Mouse (Mus musculus): ENCODE results near the gene Cacna2d4. TPM values are rescaled to one million over a fixed set of nuclear protein-coding genes. Genes with fewer than 3 reads are reported as not detected.
A peak's percentile ranks its signal among the peaks of the same experiment; 100 is the strongest.

Gene Cacna2d4
- polyA plus RNA-seq, 1 experiment from 2014 or later = 0.15 TPM

DNA sequence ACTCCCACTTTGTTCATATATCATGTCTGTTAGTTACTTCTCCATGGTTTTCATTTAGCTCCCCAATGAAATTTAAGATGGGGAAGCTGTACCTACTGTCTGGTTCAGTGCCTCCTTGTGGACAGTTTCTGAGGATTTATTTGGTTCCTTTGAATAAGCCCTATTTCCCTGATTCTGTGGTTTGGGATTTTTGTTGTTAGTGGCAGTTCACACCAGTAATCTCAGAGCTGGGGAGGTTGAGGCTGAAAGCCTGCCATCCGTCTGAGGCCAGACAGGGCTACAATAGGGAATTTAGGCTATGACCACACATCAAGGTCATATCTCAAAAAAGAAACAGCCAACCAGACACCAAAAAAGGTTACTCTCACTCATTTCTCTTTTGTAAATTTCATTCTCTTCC is 142.3 kb downstream of the Cacna2d4 start:
- 73% methylated on average over 1 of the region's 1 CpGs for WGBS
- H3K4me1 ChIP-seq = no peaks in the 10 kb centered on the region
- ATAC-seq (ENCODE audit: low FRiP score, low read depth) = no peak
- no peak overlapping the region for H3K9ac ChIP-seq (replicated peaks)
- H3K36me3 ChIP-seq = no peaks in the 10 kb centered on the region
- H3K27me3 ChIP-seq = no peaks in the 10 kb centered on the region
- H3K27ac ChIP-seq (replicated peaks) = no peak overlapping the region
- H3K9me3 ChIP-seq = no peaks in the 10 kb centered on the region
- no peak overlapping the region for H3K4me2 ChIP-seq (replicated peaks)
- no peak overlapping the region for H3K4me3 ChIP-seq

DNA sequence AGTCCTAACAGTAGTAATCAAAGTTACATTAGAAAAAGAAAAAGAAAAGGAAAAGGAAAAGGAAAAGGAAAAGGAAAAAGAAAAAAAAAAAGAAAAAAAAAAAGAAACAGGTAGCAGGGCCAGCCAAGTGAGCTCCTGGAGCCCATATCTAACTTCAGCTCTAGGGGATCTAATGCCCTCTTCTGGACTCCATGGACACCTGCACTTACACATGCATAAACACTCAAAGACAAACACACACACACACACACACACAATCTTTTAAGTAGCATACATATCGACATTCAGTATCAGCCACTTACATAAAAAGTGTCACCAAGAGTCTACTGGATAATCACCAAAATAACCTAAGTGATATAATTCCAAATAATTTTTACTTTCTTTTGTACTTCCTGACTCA is 149.3 kb downstream of the Cacna2d4 start:
- Histone ChIP-seq H3K4me2 (replicated peaks) (no peak overlapping the region), H3K4me3 (no peak overlapping the region), H3K4me1 (peaks cover 14% of the 10 kb centered on the region), H3K9me3 (no peaks in the 10 kb centered on the region), H3K36me3 (0 out of 2 replicates have a peak, but pooled peaks cover 5% of the 10 kb centered on the region), H3K27me3 (no peaks in the 10 kb centered on the region), H3K27ac (replicated peaks) (no peak overlapping the region), H3K9ac (replicated peaks) (no peak overlapping the region)
- ATAC-seq (ENCODE audit: low FRiP score, low read depth) = no peak
- WGBS = 100% methylated on average over 1 of the region's 1 CpGs

DNA sequence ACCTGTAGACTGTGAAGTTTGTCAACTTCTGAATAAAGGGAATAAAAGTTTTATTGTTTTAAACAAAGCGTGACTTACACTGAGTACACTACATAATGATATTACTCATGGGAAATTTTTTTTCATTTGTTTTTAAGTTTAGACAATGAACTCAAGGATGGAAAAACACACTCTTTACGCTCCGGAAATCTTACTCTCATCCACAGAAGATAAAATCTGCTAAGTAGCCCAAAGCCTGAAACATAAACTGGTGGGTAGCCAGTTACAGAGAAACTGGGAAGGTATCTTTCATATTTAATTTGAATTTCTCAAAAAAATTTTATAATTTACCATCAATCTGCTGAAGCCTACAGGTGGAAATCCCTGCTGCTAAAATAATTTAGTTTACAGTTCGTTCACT is 150.1 kb downstream of the Cacna2d4 start:
- Histone ChIP-seq H3K4me3 (no peak overlapping the region), H3K4me1 (peaks cover 14% of the 10 kb centered on the region), H3K4me2 (replicated peaks) (no peak overlapping the region), H3K27ac (replicated peaks) (no peak overlapping the region), H3K36me3 (0 out of 2 replicates have a peak, but pooled peaks cover 5% of the 10 kb centered on the region), H3K27me3 (no peaks in the 10 kb centered on the region), H3K9me3 (no peaks in the 10 kb centered on the region), H3K9ac (replicated peaks) (no peak overlapping the region)
- ATAC-seq (ENCODE audit: low FRiP score, low read depth) = no peak
- WGBS = 95% methylated on average over 4 of the region's 4 CpGs

DNA sequence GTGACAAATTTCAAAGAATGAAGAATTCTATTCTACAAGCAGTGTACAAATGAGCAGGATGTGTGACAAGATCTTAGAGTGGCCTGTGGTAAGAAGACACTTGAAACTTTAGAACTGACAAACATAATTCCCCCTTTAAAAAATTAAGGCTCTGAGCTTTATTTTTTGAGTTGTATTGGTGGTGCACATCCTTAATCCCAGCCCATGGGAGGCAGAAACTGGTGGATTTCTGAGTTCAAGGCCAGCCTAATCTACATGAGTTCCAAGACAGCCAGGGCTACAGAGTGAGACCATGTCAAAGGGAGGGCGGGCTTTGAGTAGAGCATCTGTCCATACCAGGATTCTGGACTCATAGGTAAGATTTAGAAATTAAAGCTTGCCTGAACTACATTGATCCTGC is 150.5 kb downstream of the Cacna2d4 start:
- Histone ChIP-seq H3K4me2 (replicated peaks) (peak overlapping the region; percentile 86), H3K4me1 (peaks cover 14% of the 10 kb centered on the region), H3K4me3 (peak overlapping the region; percentile 87; the same call in 1 of the 2 replicates), H3K36me3 (0 out of 2 replicates have a peak, but pooled peaks cover 5% of the 10 kb centered on the region), H3K27ac (replicated peaks) (no peak overlapping the region), H3K27me3 (no peaks in the 10 kb centered on the region), H3K9ac (replicated peaks) (0 out of 2 replicates have a peak overlapping the region, but pooled peaks have one; percentile 11), H3K9me3 (no peaks in the 10 kb centered on the region)
- WGBS = 88% methylated on average over 1 of the region's 1 CpGs
- ATAC-seq (ENCODE audit: low FRiP score, low read depth) = no peak

DNA sequence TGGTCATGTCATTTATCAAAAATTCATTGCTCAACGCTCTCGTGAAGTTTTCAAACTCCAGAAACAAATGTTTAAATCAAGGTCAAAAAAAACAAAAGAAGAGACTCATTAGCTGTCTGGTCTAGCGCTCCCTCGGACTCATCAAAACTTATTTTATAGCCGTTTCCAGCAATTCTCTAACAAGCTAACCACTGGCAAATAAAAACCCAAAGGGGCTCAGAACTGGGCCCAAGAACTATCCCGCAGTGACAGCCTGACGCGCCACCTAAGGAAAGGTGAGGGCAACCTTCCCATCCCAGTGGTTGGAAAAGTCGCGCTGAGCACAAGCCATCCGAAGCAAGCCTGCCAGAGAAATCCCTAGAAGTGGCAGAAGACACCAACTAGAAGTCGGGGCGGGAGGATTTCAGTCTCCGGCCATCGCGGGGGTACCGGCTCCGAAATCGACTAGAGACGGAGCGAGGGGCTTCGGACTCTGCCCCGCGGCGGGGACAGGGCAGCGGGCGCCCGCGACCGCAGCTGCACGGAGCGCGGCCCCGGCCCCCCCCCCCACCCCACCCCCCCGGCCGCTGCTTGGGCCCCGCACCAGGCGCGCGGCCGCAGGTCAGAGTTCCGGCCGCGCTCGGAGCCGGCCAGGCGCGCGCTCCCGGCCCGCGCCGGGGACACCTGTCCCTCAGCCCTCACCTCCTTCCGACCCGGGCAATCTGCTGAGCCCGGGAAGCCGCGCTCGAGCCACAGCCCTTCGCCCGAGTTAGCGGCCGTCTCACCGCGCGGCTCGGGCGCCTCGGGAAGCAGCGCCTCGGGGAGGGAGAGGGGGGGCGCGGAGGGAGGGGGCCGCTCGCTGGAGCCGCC is 151.7 kb downstream of the Cacna2d4 start:
- Histone ChIP-seq H3K4me3 (peak overlapping the region; percentile 87), H3K9me3 (no peaks in the 10 kb centered on the region), H3K27ac (replicated peaks) (peak overlapping the region; percentile 93), H3K4me1 (peaks cover 14% of the 10 kb centered on the region), H3K36me3 (0 out of 2 replicates have a peak, but pooled peaks cover 5% of the 10 kb centered on the region), H3K27me3 (no peaks in the 10 kb centered on the region), H3K4me2 (replicated peaks) (peak overlapping the region; percentile 86), H3K9ac (replicated peaks) (peak overlapping the region; percentile 87)
- peak; percentile 87 for ATAC-seq (ENCODE audit: low FRiP score, low read depth)
- 2% methylated on average over 23 of the region's 76 CpGs for WGBS

DNA sequence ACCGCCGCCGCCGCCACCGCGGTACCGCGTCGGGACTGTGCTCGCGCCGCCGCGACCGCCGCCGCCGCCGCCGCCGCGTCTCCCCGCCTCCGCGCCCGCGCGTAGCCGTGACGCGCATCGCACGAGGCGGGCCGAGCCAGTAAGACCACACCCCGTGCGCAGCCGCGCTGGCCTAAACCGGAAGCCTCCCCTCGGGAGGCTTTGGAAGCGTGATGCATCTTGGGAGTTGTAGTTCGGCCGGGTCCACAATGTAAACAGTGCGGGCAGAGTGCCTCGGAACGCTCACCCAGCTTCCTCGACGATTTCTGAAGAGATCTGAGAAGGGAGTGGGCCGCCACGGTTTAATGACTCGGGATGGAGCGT is 152.3 kb downstream of the Cacna2d4 start:
- peak overlapping the region; percentile 87 for H3K9ac ChIP-seq (replicated peaks)
- H3K4me1 ChIP-seq = peaks cover 14% of the 10 kb centered on the region
- no peaks in the 10 kb centered on the region for H3K27me3 ChIP-seq
- no peaks in the 10 kb centered on the region for H3K9me3 ChIP-seq
- 2% methylated on average over 27 of the region's 53 CpGs for WGBS
- peak overlapping the region; percentile 93 for H3K27ac ChIP-seq (replicated peaks)
- peak overlapping the region; percentile 86 for H3K4me2 ChIP-seq (replicated peaks)
- H3K4me3 ChIP-seq = peak overlapping the region; percentile 87
- H3K36me3 ChIP-seq = 0 out of 2 replicates have a peak, but pooled peaks cover 5% of the 10 kb centered on the region
- ATAC-seq (ENCODE audit: low FRiP score, low read depth) = peak; percentile 99

DNA sequence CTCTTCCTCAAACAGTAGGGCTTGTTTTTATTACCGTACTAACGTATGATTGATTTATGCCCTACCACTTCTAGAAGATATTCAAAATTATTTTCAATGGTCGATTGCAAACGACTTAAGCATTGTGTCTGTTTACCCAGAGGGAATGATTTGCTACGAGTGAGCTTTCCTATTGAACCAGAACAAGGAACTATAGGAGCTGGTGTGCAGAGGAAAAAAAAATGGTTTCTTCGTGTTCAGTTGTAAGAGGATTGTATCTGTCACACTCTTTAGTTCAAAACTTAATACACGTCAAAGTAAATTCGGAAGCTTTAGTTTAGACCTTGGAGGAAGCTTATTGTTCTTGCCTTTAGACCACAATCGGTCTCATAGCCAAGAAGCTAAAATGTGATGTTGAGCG is 152.8 kb downstream of the Cacna2d4 start:
- Histone ChIP-seq H3K4me3 (peak overlapping the region; percentile 87), H3K27ac (replicated peaks) (peak overlapping the region; percentile 78), H3K9me3 (no peaks in the 10 kb centered on the region), H3K9ac (replicated peaks) (peak overlapping the region; percentile 87), H3K4me1 (peaks cover 14% of the 10 kb centered on the region), H3K36me3 (0 out of 2 replicates have a peak, but pooled peaks cover 5% of the 10 kb centered on the region), H3K27me3 (no peaks in the 10 kb centered on the region), H3K4me2 (replicated peaks) (peak overlapping the region; percentile 86)
- no peak; the same call in 1 of the 2 replicates for ATAC-seq (ENCODE audit: low FRiP score, low read depth)
- 24% methylated on average over 10 of the region's 10 CpGs for WGBS

DNA sequence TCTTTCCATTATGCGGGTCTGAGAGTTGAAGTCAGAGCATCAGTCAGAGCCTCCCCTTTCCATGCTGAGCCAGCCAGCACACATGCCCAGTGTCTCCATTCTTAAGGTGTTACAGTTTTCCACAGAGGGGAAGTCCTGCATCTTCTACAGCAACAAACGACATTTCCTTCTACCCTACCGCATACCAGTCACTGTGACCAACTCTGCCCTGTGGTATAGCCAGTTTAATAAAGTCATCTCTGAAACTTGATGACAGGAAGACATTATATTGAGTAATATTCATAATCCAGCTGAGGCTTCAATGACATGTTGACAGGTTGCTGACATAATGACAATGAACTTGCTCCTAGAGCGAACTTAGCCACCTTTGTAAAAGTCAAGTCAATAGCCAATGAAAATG is 154.4 kb downstream of the Cacna2d4 start:
- no peak overlapping the region for H3K9ac ChIP-seq (replicated peaks)
- H3K36me3 ChIP-seq = no peaks in the 10 kb centered on the region
- no peak overlapping the region for H3K4me2 ChIP-seq (replicated peaks)
- H3K27ac ChIP-seq (replicated peaks) = no peak overlapping the region
- no peaks in the 10 kb centered on the region for H3K9me3 ChIP-seq
- peaks cover 14% of the 10 kb centered on the region for H3K4me1 ChIP-seq
- H3K4me3 ChIP-seq = no peak overlapping the region
- no peak for ATAC-seq (ENCODE audit: low FRiP score, low read depth)
- 93% methylated on average over 4 of the region's 4 CpGs for WGBS
- H3K27me3 ChIP-seq = no peaks in the 10 kb centered on the region

DNA sequence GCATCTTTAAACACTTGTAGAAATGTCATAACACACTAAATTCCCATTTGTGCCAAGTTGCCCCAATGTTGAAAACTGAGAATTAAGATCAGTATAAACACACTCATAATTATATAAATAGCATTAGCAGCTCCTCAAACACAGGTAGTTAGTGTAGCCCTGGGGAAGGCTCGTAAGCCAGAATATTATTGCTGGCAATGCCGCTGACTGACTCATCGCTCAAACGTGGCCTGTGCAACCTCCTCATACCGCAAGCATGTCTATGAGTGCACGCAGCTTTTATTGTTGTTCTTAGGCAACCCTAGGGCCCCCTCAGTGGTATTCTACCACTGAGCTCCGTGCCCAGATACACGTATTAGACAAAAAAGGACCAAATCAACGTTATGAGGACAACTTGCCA is 156.5 kb downstream of the Cacna2d4 start:
- no peak overlapping the region for H3K27ac ChIP-seq (replicated peaks)
- no peak for ATAC-seq (ENCODE audit: low FRiP score, low read depth)
- 89% methylated on average over 9 of the region's 9 CpGs for WGBS
- no peaks in the 10 kb centered on the region for H3K9me3 ChIP-seq
- no peak overlapping the region for H3K4me2 ChIP-seq (replicated peaks)
- H3K4me3 ChIP-seq = no peak overlapping the region
- H3K27me3 ChIP-seq = no peaks in the 10 kb centered on the region
- peaks cover 5% of the 10 kb centered on the region; the same call in 1 of the 2 replicates for H3K4me1 ChIP-seq
- H3K9ac ChIP-seq (replicated peaks) = no peak overlapping the region
- no peaks in the 10 kb centered on the region for H3K36me3 ChIP-seq

DNA sequence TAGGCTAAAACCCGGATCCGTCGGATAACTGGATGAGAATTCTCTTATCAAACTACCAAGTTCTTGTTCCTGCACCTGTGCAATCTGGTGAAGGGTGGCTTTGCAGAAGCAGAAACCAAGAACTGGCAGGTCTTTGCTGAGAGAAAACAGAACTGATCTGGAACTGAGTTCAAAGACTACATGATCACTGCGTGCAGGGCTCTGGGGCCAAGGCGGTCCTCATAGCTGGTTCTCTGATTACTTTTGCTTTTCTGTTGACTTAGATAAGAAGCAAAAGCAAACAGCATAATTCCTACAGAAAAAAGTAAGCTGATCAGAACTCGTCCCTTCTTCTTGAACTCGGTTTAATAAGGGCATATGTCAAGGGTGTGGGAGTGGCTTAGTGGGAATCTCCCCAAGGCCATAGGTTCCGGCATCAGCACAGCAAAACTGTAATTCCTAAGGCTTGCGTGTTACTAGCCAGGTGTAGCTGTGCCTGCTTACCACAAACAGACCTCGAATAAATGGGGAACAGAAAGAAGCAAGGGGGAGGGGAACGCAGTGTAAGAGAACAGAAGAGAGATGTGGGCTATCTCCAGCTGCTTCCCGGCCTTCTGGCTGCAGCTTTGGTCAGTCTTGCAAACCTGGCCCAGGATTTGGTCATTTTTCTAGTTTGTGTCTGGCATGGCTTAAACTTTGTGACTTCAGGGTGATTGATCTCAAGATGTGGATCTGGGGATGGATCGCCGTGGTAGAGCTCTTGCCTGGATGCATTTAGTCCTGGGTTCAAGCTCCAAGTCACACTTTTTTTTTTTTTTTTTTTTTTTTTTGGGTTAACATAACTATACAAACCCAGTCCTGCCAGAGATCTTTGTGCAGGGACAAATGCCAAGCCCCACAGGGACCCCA is 159.3 kb downstream of the Cacna2d4 start:
- Histone ChIP-seq H3K9me3 (no peaks in the 10 kb centered on the region), H3K4me3 (no peak overlapping the region), H3K27ac (replicated peaks) (no peak overlapping the region), H3K27me3 (no peaks in the 10 kb centered on the region), H3K4me1 (no peaks in the 10 kb centered on the region), H3K9ac (replicated peaks) (no peak overlapping the region), H3K36me3 (no peaks in the 10 kb centered on the region), H3K4me2 (replicated peaks) (no peak overlapping the region)
- ATAC-seq (ENCODE audit: low FRiP score, low read depth) = no peak
- 87% methylated on average over 14 of the region's 14 CpGs for WGBS

DNA sequence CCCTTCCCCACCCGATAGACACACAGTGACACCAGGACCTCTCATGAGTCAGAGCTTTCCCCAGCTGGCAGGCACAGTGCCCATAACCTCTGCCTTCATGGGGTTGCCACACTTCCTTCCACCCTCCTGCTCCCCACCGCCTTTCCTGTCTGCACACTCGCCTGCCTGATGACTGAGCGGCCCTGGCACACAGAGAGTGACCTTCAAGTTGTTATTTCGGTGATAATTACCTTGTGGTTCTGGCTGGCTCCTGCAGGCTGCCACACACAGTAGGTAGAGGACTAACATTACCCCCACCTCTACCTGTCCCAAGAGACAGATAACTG is 159.9 kb downstream of the Cacna2d4 start:
- no peak overlapping the region for H3K4me2 ChIP-seq (replicated peaks)
- H3K27me3 ChIP-seq = no peaks in the 10 kb centered on the region
- no peaks in the 10 kb centered on the region for H3K9me3 ChIP-seq
- H3K9ac ChIP-seq (replicated peaks) = no peak overlapping the region
- H3K27ac ChIP-seq (replicated peaks) = no peak overlapping the region
- 75% methylated on average over 5 of the region's 5 CpGs for WGBS
- no peak for ATAC-seq (ENCODE audit: low FRiP score, low read depth)
- H3K4me3 ChIP-seq = no peak overlapping the region
- no peaks in the 10 kb centered on the region for H3K4me1 ChIP-seq
- no peaks in the 10 kb centered on the region for H3K36me3 ChIP-seq

DNA sequence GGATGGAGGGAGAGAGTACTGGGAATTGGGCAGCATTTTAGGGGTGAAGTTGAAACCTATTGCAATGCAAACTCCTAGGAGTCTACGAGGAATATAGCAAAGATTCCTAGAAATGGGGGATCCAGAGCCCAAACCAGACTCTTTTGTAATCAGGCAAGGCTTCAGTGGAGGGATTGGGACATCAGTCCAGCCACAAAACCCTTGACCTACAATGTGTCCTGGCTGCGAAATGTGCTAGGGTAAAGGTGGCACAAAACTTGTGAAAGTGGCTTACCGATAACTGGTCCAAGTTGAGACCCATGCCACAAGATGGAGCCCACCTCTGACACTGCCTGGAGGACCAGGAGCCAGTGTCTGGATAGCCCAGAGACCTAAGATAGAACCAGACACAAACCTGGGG is 163.0 kb downstream of the Cacna2d4 start:
- Histone ChIP-seq H3K4me3 (no peak overlapping the region), H3K27me3 (no peaks in the 10 kb centered on the region), H3K27ac (replicated peaks) (no peak overlapping the region), H3K9ac (replicated peaks) (no peak overlapping the region), H3K36me3 (no peaks in the 10 kb centered on the region), H3K4me1 (no peaks in the 10 kb centered on the region), H3K4me2 (replicated peaks) (no peak overlapping the region), H3K9me3 (no peaks in the 10 kb centered on the region)
- no peak for ATAC-seq (ENCODE audit: low FRiP score, low read depth)
- WGBS = 87% methylated on average over 3 of the region's 3 CpGs
